Mouse (Mus musculus): ENCODE results near the gene Lrrc74b. TPM values are rescaled to one million over a fixed set of nuclear protein-coding genes. Genes with fewer than 3 reads are reported as not detected.
"Not testable (repeated sequence)": the region's sequence is repeated elsewhere in the genome, so short reads cannot be mapped to it uniquely, and the experiment has no call there.

Gene Lrrc74b
- total RNA-seq (2021): under 1 TPM; 0.42 to 0.76 TPM

GRCm38 (mm10) chr16:17561128-17561750 is at the start of gene Lrrc74b:
Gene Lrrc74b (minus strand): TSS chr16:17561247.
- DNase-seq: no peak

- DNase-seq: no peak
Observed at GRCm38 (mm10) chr16:17605684-17606083, 44.6 kb upstream of the Lrrc74b start.

- no peak for DNase-seq
Observed at GRCm38 (mm10) chr16:17604941-17605340, 43.9 kb upstream of the Lrrc74b start.

GRCm38 (mm10) chr16:17600944-17601562 is 40.0 kb upstream of the Lrrc74b start:
- DNase-seq: no peak

- DNase-seq: no peak
Observed at GRCm38 (mm10) chr16:17590731-17591130, 29.7 kb upstream of the Lrrc74b start.

GRCm38 (mm10) chr16:17584555-17584954 is 23.5 kb upstream of the Lrrc74b start:
- no peak for DNase-seq

GRCm38 (mm10) chr16:17583064-17583463 is 22.0 kb upstream of the Lrrc74b start, which contains the start of gene Slc7a4:
Gene Slc7a4 (minus strand): TSS chr16:17583214.
- no peak for DNase-seq

- DNase-seq: no peak
Observed at GRCm38 (mm10) chr16:17576825-17577215, 15.8 kb upstream of the Lrrc74b start.

GRCm38 (mm10) chr16:17575870-17576824 is 15.1 kb upstream of the Lrrc74b start:
- peak; percentile 75 for DNase-seq

GRCm38 (mm10) chr16:17566186-17566585 is 5.1 kb upstream of the Lrrc74b start:
- DNase-seq: no peak

- no peak for DNase-seq
Observed at GRCm38 (mm10) chr16:17564771-17565170, 3.7 kb upstream of the Lrrc74b start.

- DNase-seq: no peak
Observed at GRCm38 (mm10) chr16:17564221-17564620, 3.2 kb upstream of the Lrrc74b start.

GRCm38 (mm10) chr16:17563580-17563979 is 2.5 kb upstream of the Lrrc74b start:
- no peak for DNase-seq

GRCm38 (mm10) chr16:17561751-17562208 is 733 bp upstream of the Lrrc74b start, which contains the start of gene P2rx6:
Gene P2rx6 (plus strand): TSS chr16:17561885.
- no peak for DNase-seq

GRCm38 (mm10) chr16:17559396-17560027 is 1.5 kb downstream of the Lrrc74b start:
- DNase-seq: no peak

- no peak for DNase-seq
Observed at GRCm38 (mm10) chr16:17558811-17559210, 2.2 kb downstream of the Lrrc74b start.

- DNase-seq: peak; percentile 73 to 78
Observed at GRCm38 (mm10) chr16:17557947-17558480, 3.0 kb downstream of the Lrrc74b start.

GRCm38 (mm10) chr16:17556907-17557306 is 4.1 kb downstream of the Lrrc74b start:
- no peak for DNase-seq

GRCm38 (mm10) chr16:17556180-17556579 is 4.9 kb downstream of the Lrrc74b start:
- DNase-seq: no peak

- DNase-seq: not testable (repeated sequence)
Observed at GRCm38 (mm10) chr16:17554702-17555101, 6.3 kb downstream of the Lrrc74b start.

GRCm38 (mm10) chr16:17553910-17554685 is 6.9 kb downstream of the Lrrc74b start:
- no peak for DNase-seq

Measured in layer of hippocampus, postnatal 36 days (tissue).